Mouse (Mus musculus) embryonic facial prominence, embryonic 11.5 days (tissue): ENCODE data around the gene Chmp6. TPM values are rescaled to one million over a fixed set of nuclear protein-coding genes. Genes with fewer than 3 reads are reported as not detected.

Experiments
- ATAC-seq: fragments of 200-750 bp; cut with Nextera tagmentation; replicated peaks from 2 replicates; pipeline ENCODE4 v1.8.0; 2017; ENCODE audit warnings: low read depth; ENCODE audit not compliant: insufficient number of reproducible peaks, low FRiP score, low TSS enrichment
- DNase-seq: peaks from one replicate; pipeline ENCODE4 v3.0.0-alpha.2; 2015; ENCODE audit warnings: low spot score
- H3K27ac ChIP-seq: fragments of 300-500 bp; sonication (generic); replicated peaks from 2 replicates; pipeline ENCODE4 v1.5.1; 2014; ENCODE audit warnings: mild to moderate bottlenecking, low read depth, low read length, control low read depth
- H3K27me3 ChIP-seq: fragments of 300-500 bp; sonication (generic); 2 replicates; pipeline ENCODE4 v1.6.1; 2014; ENCODE audit warnings: mild to moderate bottlenecking, low read length, moderate library complexity, mixed read lengths; ENCODE audit not compliant: control insufficient read depth, insufficient read depth
- H3K36me3 ChIP-seq: fragments of 300-500 bp; sonication (generic); replicated peaks from 2 replicates; pipeline ENCODE4 v1.6.1; 2014; ENCODE audit warnings: low read depth, mild to moderate bottlenecking, low read length, moderate library complexity, mixed read lengths; ENCODE audit not compliant: control insufficient read depth, insufficient read depth
- H3K4me1 ChIP-seq: fragments of 300-500 bp; sonication (generic); 2 replicates; pipeline ENCODE4 v1.6.1; 2014; ENCODE audit warnings: low read length, mixed read lengths; ENCODE audit not compliant: control insufficient read depth, insufficient read depth
- H3K4me2 ChIP-seq: fragments of 300-500 bp; sonication (generic); 2 replicates; pipeline ENCODE4 v1.6.1; 2014; ENCODE audit warnings: low read depth, mild to moderate bottlenecking, control low read depth, low read length, moderate library complexity
- H3K4me3 ChIP-seq: fragments of 300-500 bp; sonication (generic); 2 replicates; pipeline ENCODE4 v1.5.1; 2014; ENCODE audit warnings: low read depth, low read length, control low read depth
- H3K9ac ChIP-seq: fragments of 300-500 bp; sonication (generic); replicated peaks from 2 replicates; pipeline ENCODE4 v1.6.1; 2014; ENCODE audit warnings: mild to moderate bottlenecking, control low read depth, low read length
- H3K9me3 ChIP-seq: fragments of 300-500 bp; sonication (generic); replicated peaks from 2 replicates; pipeline ENCODE4 v1.6.1; 2016; ENCODE audit warnings: mild to moderate bottlenecking, low read length, inconsistent platforms, mixed read lengths; ENCODE audit not compliant: control insufficient read depth
- WGBS: fragments of 180-500 bp; shearing (Covaris S2); extraction: QIAGEN DNeasy Blood & Tissue Kit; methylation state at CpG from one replicate; pipeline ENCODE4 v1.1.7; 2014; 5-methylcytosine and 5-hydroxymethylcytosine counted together
- polyA plus RNA-seq: library from polyadenylated mRNA; unstranded; fragments of >200 nt; fragmentation: Nextera tagmentation; extraction: Ambion mirVana; gene quantifications from 2 replicates; pipeline ENCODE4 v1.2.1, GENCODE M21; 2014

The Chmp6 gene
- polyA plus RNA-seq, 1 experiment from 2014 or later, result 93.8 TPM

DNA sequence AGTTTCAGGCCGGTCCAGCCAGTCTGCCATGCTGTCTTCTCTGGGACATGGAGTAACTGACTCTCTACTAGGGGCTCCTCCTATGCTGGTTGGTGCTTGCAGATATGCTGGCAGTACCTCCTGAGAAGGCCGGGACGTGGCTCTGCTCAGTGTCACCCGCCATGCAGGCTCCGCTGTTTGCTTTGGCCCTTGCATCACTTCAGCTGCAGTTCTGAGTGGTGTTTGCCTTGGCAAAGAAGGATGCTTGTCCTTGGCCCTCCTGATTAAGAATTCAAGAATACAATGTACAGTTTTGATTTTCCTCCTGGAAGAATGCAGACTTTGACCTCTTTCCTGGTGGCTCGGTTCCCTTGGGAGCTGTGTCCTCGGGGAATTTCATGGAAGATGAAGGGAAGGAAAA is 32.1 kb downstream of the Chmp6 start:
- Histone ChIP-seq H3K27ac (no peak overlapping the region), H3K9me3 (no peaks in the 10 kb centered on the region), H3K27me3 (no peaks in the 10 kb centered on the region), H3K4me2 (no peak overlapping the region), H3K9ac (no peak overlapping the region), H3K4me3 (no peak overlapping the region), H3K4me1 (no peaks in the 10 kb centered on the region), H3K36me3 (no peaks in the 10 kb centered on the region)
- DNase-seq, result no peak
- ATAC-seq, result no peak
- 95% methylated on average over 7 of the region's 7 CpGs for WGBS

DNA sequence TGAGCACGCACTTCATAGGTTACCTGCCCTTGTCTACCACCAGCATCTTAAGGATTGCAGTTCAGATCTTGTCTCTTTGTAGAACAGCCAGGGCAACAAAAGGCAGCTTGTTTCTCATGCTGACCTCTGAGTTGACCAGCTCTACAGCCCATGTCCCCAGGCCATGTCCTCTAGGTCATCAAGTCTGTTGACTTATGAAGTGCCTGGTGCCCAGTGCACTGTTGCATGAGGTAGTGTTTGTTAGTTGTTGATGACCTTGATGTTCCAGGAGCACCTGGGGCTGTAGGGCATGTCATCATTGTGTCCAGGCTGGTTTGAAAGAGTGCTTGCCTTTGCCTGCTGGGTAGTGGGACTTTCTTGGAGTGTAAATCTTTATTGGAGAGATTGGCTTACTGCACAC is 34.2 kb downstream of the Chmp6 start:
- H3K4me1 ChIP-seq, result no peaks in the 10 kb centered on the region
- no peaks in the 10 kb centered on the region for H3K36me3 ChIP-seq
- H3K27me3 ChIP-seq, result no peaks in the 10 kb centered on the region
- no peak overlapping the region for H3K4me2 ChIP-seq
- ATAC-seq (no peak), DNase-seq (no peak)
- H3K9ac ChIP-seq, result no peak overlapping the region
- no peak overlapping the region for H3K4me3 ChIP-seq
- no peak overlapping the region for H3K27ac ChIP-seq
- no peaks in the 10 kb centered on the region for H3K9me3 ChIP-seq
- 100% methylated on average over 1 of the region's 1 CpGs for WGBS

DNA sequence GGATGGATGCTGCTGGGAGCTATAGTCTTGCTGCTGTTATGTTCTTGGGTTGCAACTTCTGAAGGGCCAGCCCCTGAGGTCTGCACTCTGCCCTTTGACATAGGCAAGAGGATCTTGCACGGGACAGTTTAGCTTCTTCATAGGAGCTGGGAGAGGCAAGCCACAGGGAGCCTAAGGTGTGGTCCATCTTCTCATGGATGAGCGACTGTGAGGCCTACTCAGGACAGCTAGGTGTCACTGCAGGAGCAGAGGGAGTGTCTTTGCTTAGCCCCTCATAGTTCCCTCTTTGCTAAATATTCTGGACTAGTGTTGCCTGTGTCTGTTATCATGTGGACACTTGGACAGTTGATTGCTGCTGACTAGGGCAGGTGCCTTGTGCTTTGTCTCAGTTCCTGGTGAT is 34.7 kb downstream of the Chmp6 start:
- 34% methylated on average over 2 of the region's 2 CpGs for WGBS
- H3K4me3 ChIP-seq, result no peak overlapping the region
- no peak for ATAC-seq
- DNase-seq, result no peak
- H3K27ac ChIP-seq, result no peak overlapping the region
- H3K36me3 ChIP-seq, result no peaks in the 10 kb centered on the region
- H3K9ac ChIP-seq, result no peak overlapping the region
- H3K4me2 ChIP-seq, result no peak overlapping the region
- no peaks in the 10 kb centered on the region for H3K4me1 ChIP-seq
- no peaks in the 10 kb centered on the region for H3K9me3 ChIP-seq
- no peaks in the 10 kb centered on the region for H3K27me3 ChIP-seq

DNA sequence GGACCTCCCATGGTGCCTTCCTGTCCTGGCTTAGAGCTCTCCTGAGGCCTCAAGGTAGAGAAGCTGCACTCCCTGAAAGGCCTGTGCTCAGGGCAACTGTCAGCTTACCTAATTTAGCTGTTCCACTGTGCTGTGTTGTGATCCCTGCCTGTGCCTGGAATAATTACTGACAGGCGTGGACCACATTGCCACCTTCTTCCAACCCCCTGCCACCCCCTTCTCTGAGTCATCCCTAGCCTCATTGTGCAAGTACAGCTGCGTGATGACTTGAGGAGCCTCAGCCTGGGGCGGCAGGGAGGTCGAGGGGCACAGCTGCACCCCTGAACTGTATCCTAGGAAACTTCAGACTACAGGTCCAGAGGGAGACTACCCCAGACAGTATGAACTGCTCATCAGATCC is 35.1 kb downstream of the Chmp6 start:
- Histone ChIP-seq H3K4me1 (no peaks in the 10 kb centered on the region), H3K9ac (no peak overlapping the region), H3K4me2 (no peak overlapping the region), H3K27ac (no peak overlapping the region), H3K27me3 (no peaks in the 10 kb centered on the region), H3K9me3 (no peaks in the 10 kb centered on the region), H3K4me3 (no peak overlapping the region), H3K36me3 (no peaks in the 10 kb centered on the region)
- ATAC-seq, result no peak
- DNase-seq, result no peak
- WGBS, result 53% methylated on average over 4 of the region's 4 CpGs

DNA sequence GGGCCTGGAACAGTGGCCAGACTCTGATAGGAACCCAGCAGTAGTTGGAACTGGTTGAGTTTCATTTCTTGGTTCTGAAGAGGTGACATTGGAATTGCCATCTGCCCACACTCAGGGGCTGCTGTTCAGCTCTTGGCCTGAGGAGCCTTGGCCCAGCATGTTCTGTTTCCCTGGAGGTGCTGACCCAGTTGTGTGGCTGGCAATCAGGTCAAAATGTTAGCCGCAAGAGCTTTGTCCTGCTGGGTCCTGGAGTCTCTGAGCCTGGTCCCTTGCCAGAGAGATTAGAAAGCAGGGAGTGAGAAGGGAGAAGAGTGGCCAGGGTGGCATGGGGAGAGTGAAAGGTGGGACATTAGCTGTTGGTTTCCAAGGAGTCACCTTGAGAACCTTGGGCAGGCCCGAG is 35.6 kb downstream of the Chmp6 start:
- ATAC-seq (no peak), DNase-seq (no peak)
- H3K4me2 ChIP-seq, result no peak overlapping the region
- H3K4me3 ChIP-seq, result no peak overlapping the region
- H3K27me3 ChIP-seq, result no peaks in the 10 kb centered on the region
- no peak overlapping the region for H3K27ac ChIP-seq
- WGBS, result 96% methylated on average over 2 of the region's 2 CpGs
- no peak overlapping the region for H3K9ac ChIP-seq
- H3K9me3 ChIP-seq, result no peaks in the 10 kb centered on the region
- H3K36me3 ChIP-seq, result no peaks in the 10 kb centered on the region
- H3K4me1 ChIP-seq, result no peaks in the 10 kb centered on the region

DNA sequence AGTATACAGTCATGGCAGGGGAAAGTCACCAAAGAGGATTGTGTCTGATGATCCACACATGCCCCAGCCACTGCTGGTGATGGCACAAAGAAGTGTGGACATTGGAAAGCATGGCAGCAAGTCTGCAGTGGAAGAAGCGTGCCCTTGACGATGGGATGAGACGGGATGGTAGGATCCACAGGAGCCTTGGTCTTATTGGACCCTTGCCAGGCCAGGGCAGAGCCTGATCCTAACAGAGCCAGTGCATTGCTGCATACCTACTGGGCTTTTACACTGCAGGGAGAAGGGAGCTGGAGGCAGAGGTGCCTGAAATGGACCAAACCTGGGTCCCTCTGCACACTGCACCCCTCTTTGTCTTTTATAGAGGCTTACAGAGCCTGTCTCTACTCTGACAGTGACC is 37.3 kb downstream of the Chmp6 start:
- Histone ChIP-seq H3K4me2 (no peak overlapping the region), H3K27ac (no peak overlapping the region), H3K4me1 (no peaks in the 10 kb centered on the region), H3K36me3 (no peaks in the 10 kb centered on the region), H3K9ac (no peak overlapping the region), H3K4me3 (no peak overlapping the region), H3K27me3 (no peaks in the 10 kb centered on the region), H3K9me3 (no peaks in the 10 kb centered on the region)
- no peak for ATAC-seq
- DNase-seq, result no peak
- WGBS, result 90% methylated on average over 3 of the region's 3 CpGs

DNA sequence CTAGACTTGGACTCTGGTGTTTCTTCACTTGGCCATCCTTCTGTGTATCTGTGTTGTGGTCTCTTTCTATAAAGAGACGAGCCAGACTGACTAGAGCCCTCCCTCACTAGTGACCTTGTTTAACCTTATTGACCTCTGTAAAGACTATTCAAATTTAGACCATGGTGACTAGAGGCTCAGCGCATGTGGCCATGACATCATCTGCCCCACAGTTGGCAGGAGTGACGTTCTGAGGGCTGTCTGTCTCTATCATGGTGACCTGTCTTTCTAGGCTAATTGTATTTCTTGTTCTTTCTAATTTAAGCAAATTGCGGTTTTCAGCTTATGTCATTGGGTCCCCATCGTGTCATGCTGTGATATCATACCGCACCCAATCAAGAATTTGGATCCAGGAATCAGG is 38.1 kb downstream of the Chmp6 start:
- no peaks in the 10 kb centered on the region for H3K36me3 ChIP-seq
- no peak for ATAC-seq
- H3K9ac ChIP-seq, result no peak overlapping the region
- no peak overlapping the region for H3K27ac ChIP-seq
- H3K4me1 ChIP-seq, result no peaks in the 10 kb centered on the region
- no peak overlapping the region for H3K4me2 ChIP-seq
- no peak for DNase-seq
- 85% methylated on average over 6 of the region's 6 CpGs for WGBS
- H3K27me3 ChIP-seq, result no peaks in the 10 kb centered on the region
- H3K9me3 ChIP-seq, result no peaks in the 10 kb centered on the region
- no peak overlapping the region for H3K4me3 ChIP-seq

DNA sequence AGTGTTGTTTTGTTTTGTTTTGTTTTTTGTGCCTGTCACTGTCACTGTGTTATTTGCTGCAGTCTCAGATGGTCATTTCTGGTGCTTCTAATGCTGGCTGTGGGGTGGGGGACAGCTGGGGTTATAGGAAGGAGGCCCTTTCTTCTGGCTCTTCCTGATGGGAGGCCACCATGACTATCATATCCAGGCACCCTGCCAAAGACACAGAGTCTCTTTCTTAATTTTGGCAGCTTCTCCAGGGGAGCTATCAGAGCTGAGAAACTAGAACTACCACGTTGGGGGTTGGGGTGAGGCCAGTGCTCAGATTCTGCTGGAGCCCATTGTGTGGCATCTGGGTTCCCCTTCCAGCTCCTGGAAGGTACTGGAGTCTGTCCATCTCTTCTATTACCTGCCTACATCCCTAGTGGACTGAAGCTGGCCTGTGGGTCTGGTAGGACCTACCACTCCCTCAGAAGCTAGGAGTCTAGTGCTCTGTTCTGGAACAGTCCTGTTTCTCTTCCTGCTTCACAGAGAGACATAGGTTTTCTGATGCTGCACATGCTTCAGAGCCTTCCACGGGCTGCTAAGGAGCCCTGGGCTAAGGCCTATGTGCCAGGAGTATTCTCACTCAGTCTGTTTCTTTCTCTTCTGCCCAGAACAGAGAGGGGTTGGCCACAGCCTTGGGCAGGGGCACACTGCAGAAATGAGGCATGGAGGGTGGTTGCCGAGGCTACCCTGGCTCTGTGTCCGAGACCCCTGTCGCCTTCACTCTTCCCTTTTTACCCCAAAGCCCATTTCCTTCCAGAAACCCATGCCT is 39.4 kb downstream of the Chmp6 start:
- no peak overlapping the region for H3K9ac ChIP-seq
- no peaks in the 10 kb centered on the region for H3K27me3 ChIP-seq
- 81% methylated on average over 5 of the region's 5 CpGs for WGBS
- H3K4me2 ChIP-seq, result no peak overlapping the region
- no peaks in the 10 kb centered on the region for H3K36me3 ChIP-seq
- ATAC-seq (no peak), DNase-seq (no peak)
- H3K4me3 ChIP-seq, result no peak overlapping the region
- H3K27ac ChIP-seq, result no peak overlapping the region
- no peaks in the 10 kb centered on the region for H3K4me1 ChIP-seq
- H3K9me3 ChIP-seq, result no peaks in the 10 kb centered on the region
